Mouse (Mus musculus) hindbrain, embryonic 10.5 days (tissue): ENCODE measurements around the gene Eml4. TPM values are rescaled to one million over a fixed set of nuclear protein-coding genes. Genes with fewer than 3 reads are reported as not detected.

Experiments
- DNase-seq: peaks from one replicate; pipeline ENCODE4 v3.0.0-alpha.2; 2017; ENCODE audit warnings: low spot score
- H3K27ac ChIP-seq: fragments of 300-500 bp; sonication (generic); 2 replicates; pipeline ENCODE4 v1.5.1; 2016; ENCODE audit warnings: mild to moderate bottlenecking, moderate library complexity
- H3K27me3 ChIP-seq: fragments of 300-500 bp; sonication (generic); 2 replicates; pipeline ENCODE4 v1.6.1; 2016; ENCODE audit warnings: mild to moderate bottlenecking; ENCODE audit not compliant: poor library complexity, insufficient read depth, severe bottlenecking
- H3K36me3 ChIP-seq: fragments of 300-500 bp; sonication (generic); 2 replicates; pipeline ENCODE4 v1.6.1; 2016; ENCODE audit warnings: mild to moderate bottlenecking, moderate library complexity
- H3K4me1 ChIP-seq: fragments of 300-500 bp; sonication (generic); replicated peaks from 2 replicates; pipeline ENCODE4 v1.6.1; 2016; ENCODE audit warnings: mild to moderate bottlenecking
- H3K4me3 ChIP-seq: fragments of 300-500 bp; sonication (generic); 2 replicates; pipeline ENCODE4 v1.5.1; 2016; ENCODE audit warnings: mild to moderate bottlenecking, moderate library complexity
- H3K9me3 ChIP-seq: fragments of 300-500 bp; sonication (generic); 2 replicates; pipeline ENCODE4 v1.6.1; 2016; ENCODE audit warnings: mild to moderate bottlenecking, moderate library complexity
- WGBS: fragments of 180-500 bp; shearing (Covaris S2); methylation state at CpG from one replicate; pipeline ENCODE4 v1.1.7; 2016; 5-methylcytosine and 5-hydroxymethylcytosine counted together
- polyA plus RNA-seq: library from polyadenylated mRNA; unstranded; fragments of >200 nt; fragmentation: Nextera tagmentation; extraction: Ambion mirVana; gene quantifications from 2 replicates; pipeline ENCODE4 v1.2.1, GENCODE M21; 2016

The Eml4 gene
- polyA plus RNA-seq, 1 experiment from 2014 or later, result 37.6 TPM

- no peak for DNase-seq
- no peaks in the 10 kb centered on the region for H3K27me3 ChIP-seq
- no peaks in the 10 kb centered on the region for H3K9me3 ChIP-seq
- H3K36me3 ChIP-seq, result no peaks in the 10 kb centered on the region
- 15% methylated on average over 13 of the region's 13 CpGs for WGBS
- peak overlapping the region; percentile 98 for H3K27ac ChIP-seq
- peak overlapping the region; percentile 93 for H3K4me3 ChIP-seq
- peaks cover 30% of the 10 kb centered on the region for H3K4me1 ChIP-seq
Measured at GRCm38 (mm10) chr17:83351601-83352413, 1.1 kb downstream of the Eml4 start.

GRCm38 (mm10) chr17:83352456-83352855, 1.7 kb downstream of the Eml4 start:
- 10% methylated on average over 2 of the region's 2 CpGs for WGBS
- H3K36me3 ChIP-seq, result no peaks in the 10 kb centered on the region
- no peaks in the 10 kb centered on the region for H3K27me3 ChIP-seq
- H3K27ac ChIP-seq, result peak overlapping the region; percentile 40; the same call in 1 of the 2 replicates
- H3K4me1 ChIP-seq, result peaks cover 30% of the 10 kb centered on the region
- no peak for DNase-seq
- no peaks in the 10 kb centered on the region for H3K9me3 ChIP-seq
- peak overlapping the region; percentile 93 for H3K4me3 ChIP-seq

DNA sequence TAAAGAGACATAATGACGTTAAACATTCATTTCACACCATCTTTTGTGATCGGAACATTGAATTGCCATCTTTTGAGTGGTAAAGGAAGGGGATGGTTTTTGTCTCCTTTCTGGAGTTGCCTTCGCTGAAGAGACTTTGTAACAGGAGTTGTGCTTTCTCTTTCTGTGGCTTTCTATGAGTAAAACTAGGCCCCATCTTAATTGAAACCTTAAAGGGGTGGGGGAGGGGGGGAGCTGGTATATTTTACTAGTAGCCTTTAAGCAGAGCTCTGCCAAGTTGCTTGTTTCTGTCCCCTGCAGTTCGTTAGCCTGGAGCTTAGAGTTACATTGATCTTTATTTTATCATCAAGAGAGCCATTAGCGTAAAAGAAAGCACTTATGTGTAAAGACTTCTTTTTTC, 2.3 kb downstream of the Eml4 start:
- H3K9me3 ChIP-seq, result no peaks in the 10 kb centered on the region
- no peaks in the 10 kb centered on the region for H3K36me3 ChIP-seq
- no peaks in the 10 kb centered on the region for H3K27me3 ChIP-seq
- no peak for DNase-seq
- peaks cover 30% of the 10 kb centered on the region for H3K4me1 ChIP-seq
- H3K4me3 ChIP-seq, result peak overlapping the region; percentile 93
- H3K27ac ChIP-seq, result peak overlapping the region; percentile 40; the same call in 1 of the 2 replicates
- 19% methylated on average over 5 of the region's 5 CpGs for WGBS

- no peaks in the 10 kb centered on the region for H3K9me3 ChIP-seq
- no peak overlapping the region for H3K27ac ChIP-seq
- H3K4me1 ChIP-seq, result peaks cover 30% of the 10 kb centered on the region
- no peak for DNase-seq
- no peaks in the 10 kb centered on the region for H3K27me3 ChIP-seq
- H3K4me3 ChIP-seq, result no peak overlapping the region
- WGBS, result 60% methylated on average over 4 of the region's 4 CpGs
- no peaks in the 10 kb centered on the region for H3K36me3 ChIP-seq
Measured at GRCm38 (mm10) chr17:83353460-83353859, 2.7 kb downstream of the Eml4 start.

DNA sequence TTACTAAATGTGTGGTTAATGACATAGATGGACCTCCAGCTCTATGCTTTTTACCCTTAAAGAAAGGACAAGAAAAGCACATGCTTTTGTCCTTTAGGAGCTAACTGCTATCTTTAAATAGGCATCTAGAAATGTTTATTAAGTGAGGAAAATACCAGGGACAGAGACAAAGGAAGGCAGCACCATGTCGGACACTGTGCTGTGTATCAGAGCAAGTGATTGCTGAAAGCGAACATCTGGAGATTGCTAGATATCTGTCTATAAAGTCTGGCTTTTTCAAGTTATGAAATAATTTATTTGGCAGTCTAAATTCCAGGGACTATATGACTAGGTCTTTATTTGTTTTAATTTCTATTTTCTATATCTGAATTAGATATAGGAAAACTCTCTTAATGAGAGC, 4.8 kb downstream of the Eml4 start:
- DNase-seq, result no peak
- 92% methylated on average over 2 of the region's 2 CpGs for WGBS
- Histone ChIP-seq H3K4me3 (no peak overlapping the region), H3K4me1 (peaks cover 25% of the 10 kb centered on the region), H3K27ac (no peak overlapping the region), H3K27me3 (no peaks in the 10 kb centered on the region), H3K9me3 (no peaks in the 10 kb centered on the region), H3K36me3 (no peaks in the 10 kb centered on the region)

DNA sequence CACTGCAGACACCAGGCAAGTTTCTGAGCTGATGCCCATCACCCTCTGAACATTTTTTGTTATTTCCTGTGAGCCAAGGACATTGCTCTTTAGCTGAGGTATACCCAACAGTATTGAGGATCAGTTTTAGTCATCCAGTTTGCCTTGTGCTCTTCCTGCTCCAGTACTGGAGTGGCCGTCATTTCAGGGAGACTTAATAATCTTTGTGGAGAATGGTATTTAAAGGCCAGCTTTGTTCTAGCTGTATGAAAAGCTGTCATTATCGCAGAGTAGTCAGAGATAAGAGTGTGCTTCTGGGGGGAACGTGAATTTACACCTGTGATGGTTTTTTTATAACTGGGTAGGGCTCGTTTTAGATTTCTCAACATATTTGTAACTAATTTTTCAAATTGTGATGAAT, 9.2 kb downstream of the Eml4 start:
- H3K4me3 ChIP-seq, result no peak overlapping the region
- peaks cover 12% of the 10 kb centered on the region for H3K4me1 ChIP-seq
- no peaks in the 10 kb centered on the region for H3K36me3 ChIP-seq
- no peak overlapping the region for H3K27ac ChIP-seq
- no peaks in the 10 kb centered on the region for H3K9me3 ChIP-seq
- DNase-seq, result no peak
- WGBS, result 85% methylated on average over 4 of the region's 4 CpGs
- no peaks in the 10 kb centered on the region for H3K27me3 ChIP-seq

DNA sequence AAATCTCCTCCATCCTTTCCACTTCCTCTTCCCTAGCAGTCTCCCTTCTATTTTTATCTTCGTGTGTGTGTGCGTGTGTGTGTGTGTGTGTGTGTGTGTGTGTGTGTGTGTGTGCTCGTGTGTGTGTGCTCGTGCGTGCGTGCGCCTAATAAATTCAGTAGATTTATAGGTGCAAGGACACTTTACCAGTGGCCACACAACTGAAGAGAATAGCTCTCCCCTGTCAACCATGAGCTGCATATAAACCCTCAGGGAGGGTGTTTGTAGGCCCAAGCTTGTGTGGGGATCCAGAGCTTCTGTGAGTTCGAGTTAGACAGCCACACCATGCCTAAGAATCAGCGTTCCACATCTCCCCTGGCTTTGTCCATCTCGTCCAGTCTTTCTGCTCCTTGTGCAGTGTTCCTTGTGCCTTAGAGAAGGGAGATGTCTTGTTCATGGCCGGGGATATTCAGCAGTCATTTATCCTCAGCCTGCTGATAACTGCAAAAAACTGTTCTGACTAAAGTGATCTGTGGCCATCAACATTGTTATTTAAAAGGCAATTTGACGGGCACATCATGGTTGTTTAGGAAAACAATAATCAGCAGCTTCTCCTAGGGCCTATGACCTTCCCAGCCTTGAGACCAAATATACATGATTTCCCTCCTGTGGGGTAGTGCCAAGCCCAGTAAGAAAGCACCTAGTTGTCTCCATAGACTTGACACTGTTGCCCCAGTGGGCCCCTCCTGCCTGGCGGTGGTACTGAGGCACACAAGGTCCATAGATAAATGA, 10.2 kb downstream of the Eml4 start:
- Histone ChIP-seq H3K27me3 (no peaks in the 10 kb centered on the region), H3K36me3 (no peaks in the 10 kb centered on the region), H3K4me3 (no peak overlapping the region), H3K9me3 (no peaks in the 10 kb centered on the region), H3K27ac (no peak overlapping the region), H3K4me1 (peaks cover 19% of the 10 kb centered on the region)
- no peak for DNase-seq
- WGBS, result 82% methylated on average over 13 of the region's 13 CpGs

DNA sequence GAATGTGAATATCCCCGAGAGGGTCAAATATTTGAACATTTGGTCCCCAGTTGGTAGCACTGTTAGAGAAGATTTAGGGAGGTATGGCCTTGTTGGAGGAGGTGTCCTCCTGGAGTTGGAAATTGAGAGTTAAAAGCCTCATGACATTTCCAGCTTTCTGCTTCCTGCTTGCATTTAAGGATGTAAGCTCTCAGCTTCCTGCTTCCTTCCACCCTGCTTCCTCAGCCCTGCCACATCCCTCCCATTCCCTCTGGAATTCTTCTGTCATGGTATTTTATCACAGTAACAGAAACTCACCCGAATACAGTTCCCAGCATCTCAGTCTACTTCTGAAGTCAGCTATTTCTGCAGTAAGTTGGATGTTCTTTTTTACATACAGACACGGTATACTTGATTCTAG, 12.3 kb downstream of the Eml4 start:
- WGBS, result 76% methylated on average over 3 of the region's 3 CpGs
- DNase-seq, result no peak
- Histone ChIP-seq H3K27me3 (no peaks in the 10 kb centered on the region), H3K4me1 (peaks cover 20% of the 10 kb centered on the region), H3K36me3 (no peaks in the 10 kb centered on the region), H3K27ac (no peak overlapping the region), H3K4me3 (no peak overlapping the region), H3K9me3 (no peaks in the 10 kb centered on the region)

- peaks cover 25% of the 10 kb centered on the region for H3K4me1 ChIP-seq
- H3K27me3 ChIP-seq, result no peaks in the 10 kb centered on the region
- H3K9me3 ChIP-seq, result no peaks in the 10 kb centered on the region
- H3K4me3 ChIP-seq, result no peak overlapping the region
- H3K36me3 ChIP-seq, result no peaks in the 10 kb centered on the region
- no peak for DNase-seq
- 75% methylated on average over 5 of the region's 5 CpGs for WGBS
- no peak overlapping the region for H3K27ac ChIP-seq
Measured at GRCm38 (mm10) chr17:83364296-83364695, 13.6 kb downstream of the Eml4 start.

DNA sequence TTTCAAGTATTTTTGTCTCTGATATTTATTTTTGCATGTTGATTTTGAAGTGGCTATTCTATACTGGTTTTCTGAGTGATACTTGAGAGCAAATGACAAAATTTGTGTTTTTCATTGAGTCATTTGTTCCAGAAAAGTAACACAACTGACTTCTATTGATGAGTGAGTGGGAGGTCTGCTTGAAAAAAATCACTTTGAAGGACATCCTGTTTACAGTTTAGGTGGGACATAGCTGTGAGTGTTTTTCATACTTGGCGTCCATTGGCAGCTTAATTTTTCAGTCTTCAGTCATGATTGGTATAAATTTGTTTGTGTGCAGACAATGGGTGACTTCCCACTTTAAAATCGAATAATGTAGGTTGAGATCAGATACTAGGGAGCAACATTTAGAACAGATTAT, 14.4 kb downstream of the Eml4 start:
- Histone ChIP-seq H3K36me3 (no peaks in the 10 kb centered on the region), H3K27ac (no peak overlapping the region), H3K4me3 (no peak overlapping the region), H3K27me3 (no peaks in the 10 kb centered on the region), H3K9me3 (no peaks in the 10 kb centered on the region), H3K4me1 (peaks cover 26% of the 10 kb centered on the region)
- no peak for DNase-seq
- 85% methylated on average over 2 of the region's 2 CpGs for WGBS

DNA sequence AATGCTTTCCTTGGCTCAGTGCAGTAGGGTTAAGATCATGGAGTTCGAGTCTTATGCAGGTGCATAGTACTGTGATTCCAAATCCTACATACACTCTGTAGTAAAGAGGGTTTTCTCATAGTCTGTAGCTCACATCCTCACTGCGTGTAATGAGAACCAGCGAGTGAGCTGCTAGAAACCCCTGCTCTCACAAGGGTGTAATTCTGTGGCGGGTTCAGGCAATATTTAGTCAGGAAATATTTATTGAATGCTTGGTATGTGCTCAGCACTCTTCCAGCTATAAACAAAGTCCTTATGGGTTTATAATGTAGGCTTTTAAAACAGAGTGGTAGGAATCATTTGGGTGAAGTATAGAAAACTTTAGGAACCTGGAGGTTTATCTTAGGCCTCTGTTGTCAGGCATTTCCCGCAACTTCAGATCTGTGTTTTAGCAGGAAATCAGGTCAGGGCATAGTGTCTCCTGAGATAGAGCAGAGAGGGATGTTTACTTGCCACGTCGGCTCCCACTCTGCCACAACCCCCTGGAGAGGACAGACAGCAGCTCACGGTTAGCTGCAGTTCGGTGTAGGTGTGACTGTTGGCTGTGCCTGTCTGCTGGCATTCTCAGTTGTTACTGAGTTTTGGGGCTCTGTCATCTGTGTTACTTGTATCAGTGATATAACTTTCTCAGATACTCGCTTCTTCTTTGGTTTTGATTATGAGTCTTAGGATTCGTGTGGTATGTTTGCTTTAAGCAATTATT, 15.1 kb downstream of the Eml4 start:
- H3K4me1 ChIP-seq, result peaks cover 32% of the 10 kb centered on the region
- no peaks in the 10 kb centered on the region for H3K27me3 ChIP-seq
- H3K27ac ChIP-seq, result no peak overlapping the region
- 52% methylated on average over 11 of the region's 11 CpGs for WGBS
- no peaks in the 10 kb centered on the region for H3K9me3 ChIP-seq
- no peak for DNase-seq
- H3K4me3 ChIP-seq, result no peak overlapping the region
- H3K36me3 ChIP-seq, result no peaks in the 10 kb centered on the region

- Histone ChIP-seq H3K36me3 (no peaks in the 10 kb centered on the region), H3K9me3 (no peaks in the 10 kb centered on the region), H3K27ac (no peak overlapping the region), H3K4me3 (no peak overlapping the region), H3K27me3 (no peaks in the 10 kb centered on the region), H3K4me1 (peaks cover 22% of the 10 kb centered on the region)
- no peak for DNase-seq
- 91% methylated on average over 5 of the region's 5 CpGs for WGBS
Measured at GRCm38 (mm10) chr17:83367387-83367786, 16.7 kb downstream of the Eml4 start.

- H3K4me1 ChIP-seq, result peaks cover 25% of the 10 kb centered on the region
- no peak overlapping the region for H3K4me3 ChIP-seq
- peaks cover 8% of the 10 kb centered on the region; the same call in 1 of the 2 replicates for H3K36me3 ChIP-seq
- H3K27ac ChIP-seq, result no peak overlapping the region
- no peak for DNase-seq
- H3K9me3 ChIP-seq, result no peaks in the 10 kb centered on the region
- H3K27me3 ChIP-seq, result no peaks in the 10 kb centered on the region
Measured at GRCm38 (mm10) chr17:83374123-83374522, 23.4 kb downstream of the Eml4 start.
